Mouse (Mus musculus) neural tube, embryonic 10.5 days (tissue): ENCODE measurements at regions not wholly inside any gene's neighbourhood (a gene's known extent, or its start where the extent isn't known, plus 50 kb on each side); places are given as distances from the start of the nearest gene placed in this dataset.
A peak's percentile ranks its signal among the peaks of the same experiment; 100 is the strongest.

Experiments used
- DNase-seq: peaks from one replicate; pipeline ENCODE4 v3.0.0-alpha.2; 2017; ENCODE audit warnings: low spot score; ENCODE audit errors: extremely low spot score

DNA sequence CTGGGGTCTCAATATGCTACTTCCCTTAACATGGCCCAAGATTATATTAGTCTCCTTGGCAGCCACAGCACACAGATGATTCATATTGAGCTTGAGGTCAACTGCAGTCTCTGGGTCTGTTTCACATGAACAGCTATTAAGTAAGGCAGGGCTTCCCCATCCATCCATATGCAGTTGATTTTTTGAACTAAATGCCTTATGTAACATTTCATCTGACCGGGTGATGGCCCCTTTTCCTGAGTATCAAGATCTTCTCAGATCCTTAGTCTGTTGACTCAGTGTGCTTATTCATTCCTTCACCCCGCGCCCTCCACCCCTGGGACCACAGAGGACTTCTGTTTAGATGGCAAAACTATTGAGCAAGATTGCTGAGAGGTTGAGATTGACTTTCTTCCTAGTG lies 202.7 kb downstream of the Cyp26b1 start:
- no peak for DNase-seq

DNA sequence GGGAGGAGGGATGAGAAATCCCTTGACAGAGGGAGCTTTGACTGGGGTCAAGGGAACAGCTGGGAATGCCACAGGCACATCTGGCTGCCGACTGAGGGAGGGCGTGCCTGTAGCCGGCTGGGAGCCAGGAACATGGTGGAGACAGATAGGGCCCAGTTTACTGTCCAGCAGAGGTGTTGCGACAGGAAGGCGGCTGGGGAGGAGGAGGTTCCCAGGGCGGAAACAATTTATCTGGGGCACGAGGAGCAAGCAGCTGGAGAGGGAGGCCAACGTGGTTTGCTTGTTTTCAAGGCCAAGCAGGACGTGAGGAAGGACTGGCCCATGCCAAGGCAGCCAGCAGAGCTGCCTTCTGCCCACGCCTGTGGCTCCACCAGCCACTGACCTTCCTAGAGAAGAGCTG lies 208.0 kb downstream of the Cyp26b1 start:
- DNase-seq, result peak; percentile 24

DNA sequence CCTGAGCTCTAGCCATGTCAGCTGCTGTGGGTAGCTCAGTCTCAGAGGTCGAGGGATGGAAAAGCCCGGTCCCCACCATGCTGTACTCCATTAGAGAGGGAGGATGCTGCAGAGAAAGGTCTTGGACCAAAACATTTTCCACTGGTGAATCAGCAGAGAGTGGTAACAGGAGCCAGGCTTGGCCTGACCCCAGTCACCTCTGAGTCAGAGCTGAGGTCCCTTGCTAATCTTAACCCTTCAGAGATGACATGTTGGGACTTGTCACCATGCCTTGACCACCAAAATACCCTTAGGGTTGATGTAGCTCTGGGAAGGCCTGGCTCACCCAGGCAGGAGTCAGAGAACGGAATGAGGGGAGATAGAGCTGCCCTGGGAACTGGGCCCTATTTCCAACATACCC lies 210.0 kb downstream of the Cyp26b1 start:
- no peak for DNase-seq

DNA sequence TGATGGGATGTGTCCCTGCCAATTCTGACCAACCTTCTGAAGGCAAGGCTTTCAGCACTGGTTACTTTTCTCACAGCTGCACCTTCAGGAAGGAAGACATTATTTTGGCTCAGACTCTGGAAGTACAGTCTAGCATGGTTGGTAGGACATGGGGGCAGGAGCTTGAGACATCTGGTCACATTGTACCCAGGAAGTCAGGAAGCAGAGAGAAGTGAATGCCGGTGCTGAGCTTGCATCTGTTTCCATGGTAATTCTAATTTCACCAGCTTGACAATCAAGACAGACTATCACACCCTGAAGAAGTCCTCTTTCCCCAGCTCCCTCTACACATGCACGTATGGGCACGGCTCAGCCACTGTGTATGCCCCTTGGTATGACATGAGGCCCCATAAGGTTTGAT lies 210.6 kb downstream of the Cyp26b1 start:
- DNase-seq, result no peak

DNA sequence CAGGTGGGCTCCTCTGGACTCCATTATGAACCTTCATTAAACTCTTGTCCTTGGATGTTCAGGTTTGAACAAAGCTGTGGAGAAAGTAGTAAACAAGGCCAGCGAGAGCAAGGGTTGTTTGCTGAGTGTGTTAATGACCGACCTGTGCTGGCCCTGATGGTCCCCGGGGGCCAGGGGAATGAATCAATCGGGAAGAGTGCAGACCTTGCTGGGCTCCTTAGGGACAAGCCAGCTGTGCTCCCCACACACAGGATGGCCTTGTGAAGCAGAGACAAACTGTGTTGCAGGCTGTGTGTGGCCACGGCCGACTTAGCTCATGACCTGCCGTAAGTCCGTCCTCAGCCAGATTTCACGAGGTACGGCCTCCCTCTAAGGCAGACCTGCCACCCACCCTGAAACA lies 212.1 kb downstream of the Cyp26b1 start:
- DNase-seq, result no peak

DNA sequence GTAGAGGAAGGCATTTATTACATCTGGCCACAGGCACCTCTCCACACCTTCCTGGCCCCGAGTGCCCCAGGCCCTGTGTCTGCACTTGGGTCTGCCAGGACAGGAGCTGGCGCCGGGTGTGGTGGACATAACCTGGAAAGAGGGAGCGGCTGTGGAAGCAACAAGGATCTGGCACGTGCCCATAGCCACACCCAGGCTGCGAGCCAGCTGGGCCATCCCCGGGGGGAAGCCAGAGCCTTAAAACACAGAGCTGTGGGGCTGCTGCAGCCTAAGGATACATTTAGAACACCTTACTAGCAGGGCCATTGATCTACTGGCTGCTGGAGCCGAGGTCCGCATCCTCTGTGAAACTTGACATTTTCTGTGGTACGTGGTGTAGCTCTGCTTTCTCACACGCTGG lies 217.0 kb downstream of the Cyp26b1 start:
- no peak for DNase-seq

DNA sequence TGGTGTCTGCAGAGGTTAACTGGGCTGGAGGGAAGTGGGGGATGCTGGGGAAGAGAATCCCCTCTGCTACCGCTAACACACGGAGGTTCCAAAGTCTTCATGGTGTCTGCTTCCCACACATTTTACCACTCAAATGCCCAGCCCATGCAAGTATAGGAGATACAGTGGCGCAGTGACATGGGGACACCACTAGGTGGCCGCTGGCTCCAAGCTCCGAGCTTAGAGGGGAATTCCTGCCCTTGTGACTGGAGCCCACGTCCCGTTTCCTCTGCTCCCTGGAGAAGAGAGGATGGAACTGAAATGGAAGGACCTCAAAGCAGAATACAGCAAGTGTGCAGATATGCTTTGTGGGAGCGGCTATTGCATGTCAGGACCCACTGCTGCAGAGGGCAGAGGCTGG lies 218.2 kb downstream of the Cyp26b1 start:
- peak; percentile 54 for DNase-seq

DNA sequence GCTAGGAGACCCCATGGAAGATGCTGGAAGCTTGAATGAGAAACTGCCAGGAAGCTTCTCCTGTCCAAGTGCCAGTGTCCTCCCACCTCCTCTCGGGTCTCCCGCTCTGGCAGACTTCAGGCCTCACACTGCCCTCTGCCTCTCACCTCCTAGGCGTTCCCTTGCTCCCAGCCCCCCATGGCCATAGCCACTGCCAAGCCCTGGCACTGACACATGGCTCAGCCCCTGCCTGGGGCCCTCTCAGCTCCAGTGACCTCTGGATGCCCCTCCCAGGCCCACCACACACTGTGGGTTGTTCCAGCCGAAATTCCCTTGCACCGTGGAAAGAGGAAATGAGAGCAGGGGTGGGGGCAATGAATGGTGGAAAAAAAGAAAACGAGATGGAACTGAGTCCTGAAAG lies 227.3 kb downstream of the Cyp26b1 start:
- no peak for DNase-seq

DNA sequence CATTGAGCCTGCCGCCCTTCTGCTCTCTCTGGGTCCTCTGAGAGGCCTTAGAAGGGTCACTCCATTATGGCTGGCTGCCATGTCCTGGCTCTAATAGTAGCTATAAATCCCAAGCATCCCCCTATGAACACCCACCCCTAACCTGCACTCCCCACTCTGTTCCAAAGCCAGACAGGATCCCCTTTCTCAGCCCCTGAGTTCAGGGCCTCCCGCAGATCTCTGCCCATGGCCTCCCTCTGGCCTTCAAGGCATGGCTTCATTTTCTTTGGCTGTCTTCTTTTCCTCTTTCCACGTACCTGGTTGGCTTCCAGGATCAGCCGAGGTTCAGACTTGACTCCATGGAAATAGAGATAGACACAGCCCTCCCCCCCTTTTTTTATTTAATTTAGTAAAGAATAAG lies 227.8 kb downstream of the Cyp26b1 start:
- DNase-seq, result no peak

DNA sequence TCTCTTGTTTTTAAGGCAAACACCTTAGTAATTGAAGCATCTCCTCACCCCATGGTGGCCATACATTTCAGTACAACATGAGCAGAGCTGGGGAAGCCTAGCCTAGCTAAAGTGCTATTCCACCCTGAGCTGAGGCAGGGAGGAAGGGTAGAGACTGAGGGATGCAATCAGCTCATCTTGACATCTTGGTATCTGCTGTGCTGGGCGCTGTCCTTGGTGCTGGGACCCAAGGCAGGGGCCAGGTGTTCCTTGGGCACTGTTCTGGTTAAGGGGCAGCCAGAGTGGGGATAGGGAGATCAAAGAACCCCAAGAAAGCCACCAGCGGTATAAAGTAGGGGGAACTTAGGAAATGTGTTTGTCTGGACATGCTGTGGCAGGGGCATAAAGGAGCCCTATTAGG lies 228.7 kb downstream of the Cyp26b1 start:
- DNase-seq, result peak; percentile 28

DNA sequence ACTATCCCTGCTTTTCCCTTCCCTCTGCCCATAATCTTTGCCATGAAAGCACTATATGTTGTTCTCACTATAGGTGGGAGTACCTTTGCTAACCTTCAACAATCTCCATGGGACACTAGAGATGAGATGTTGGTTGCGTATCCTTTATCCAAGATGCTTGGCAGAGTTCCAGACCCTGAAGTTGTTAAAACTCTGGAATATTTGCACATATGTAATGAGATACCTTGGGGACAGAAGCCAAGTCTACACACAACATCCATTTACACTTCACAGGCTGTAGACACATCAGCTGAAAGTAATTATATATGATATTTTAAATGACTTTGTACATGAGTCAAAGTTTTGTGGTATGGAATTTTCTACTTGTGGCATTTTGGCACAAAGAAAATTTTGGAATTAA lies 231.4 kb downstream of the Cyp26b1 start:
- no peak for DNase-seq

DNA sequence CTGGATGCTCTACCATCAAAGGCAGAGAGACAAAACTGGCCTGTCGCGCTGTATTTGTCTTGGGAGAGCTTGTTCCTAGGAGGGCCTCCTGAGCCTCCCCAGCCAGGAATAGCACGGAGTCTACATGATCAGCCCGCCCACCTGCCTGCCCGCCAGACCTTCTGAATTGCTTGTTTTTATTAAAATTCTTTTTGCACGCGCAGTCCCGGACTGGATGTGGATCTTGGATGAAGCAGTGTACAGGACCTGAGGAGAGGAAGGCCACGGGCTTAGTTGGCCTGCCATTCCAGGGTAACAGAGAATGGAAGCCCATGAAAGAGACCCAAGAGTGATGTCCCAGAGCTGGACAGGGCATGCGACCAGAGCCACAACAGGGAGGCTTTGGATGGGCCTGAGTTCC lies 235.8 kb downstream of the Cyp26b1 start:
- DNase-seq, result no peak

DNA sequence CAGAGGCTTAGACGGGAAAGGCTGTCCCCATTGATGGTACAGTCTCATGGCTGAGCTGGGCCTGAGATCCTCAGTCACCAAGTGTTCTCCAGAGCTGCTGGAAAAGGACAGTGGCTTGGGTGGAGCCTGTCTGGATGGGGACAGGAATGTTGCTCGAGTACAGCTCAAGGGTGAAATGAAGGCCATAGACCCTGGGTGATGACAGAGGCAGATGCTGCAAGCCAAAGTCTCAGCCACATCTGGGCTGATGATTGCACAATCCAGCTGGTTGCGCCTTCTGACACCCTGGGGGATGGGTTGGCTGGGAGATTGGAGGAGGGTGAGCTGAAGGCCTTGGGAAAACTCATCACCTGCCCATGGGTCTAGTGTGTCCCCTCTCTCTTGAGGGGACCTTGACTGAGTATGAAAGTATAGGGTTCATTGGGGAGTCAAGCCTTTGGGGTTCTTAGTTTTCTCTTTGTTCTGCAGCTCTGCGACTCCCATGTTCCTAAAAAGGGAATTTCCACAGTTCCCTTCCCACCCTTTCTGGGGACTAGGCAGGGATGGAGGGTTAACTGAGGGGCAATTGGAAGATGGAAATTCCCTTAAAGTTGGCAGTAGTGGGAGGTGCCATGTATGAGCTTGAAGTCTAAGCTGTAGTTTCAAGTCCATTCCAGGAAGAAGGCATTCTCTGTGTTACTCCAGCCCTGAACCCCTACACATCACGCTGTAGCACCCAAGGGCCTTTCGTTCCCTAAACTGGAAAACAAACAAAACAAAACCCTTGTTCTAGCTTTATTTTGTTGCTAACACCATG lies 240.1 kb downstream of the Cyp26b1 start:
- no peak for DNase-seq

DNA sequence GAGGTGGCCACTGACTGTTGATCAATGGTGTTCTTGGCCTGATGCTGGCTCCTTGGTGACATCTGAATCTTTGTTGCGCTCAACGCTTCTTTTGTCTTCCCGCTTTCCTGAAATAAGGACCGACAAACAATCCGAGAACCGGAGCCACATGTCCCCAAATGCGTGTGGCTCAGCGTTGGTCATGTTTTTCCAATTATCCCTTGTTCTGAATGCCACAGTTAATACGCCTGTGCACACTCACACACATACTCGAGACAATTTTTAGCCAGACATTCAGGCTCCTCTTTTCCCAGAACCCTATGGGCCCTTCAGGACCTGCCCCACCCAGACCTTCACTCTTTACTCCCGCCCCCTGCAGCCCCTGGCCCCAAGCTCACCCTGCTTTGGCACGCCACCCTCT lies 248.8 kb downstream of the Cyp26b1 start:
- no peak for DNase-seq

DNA sequence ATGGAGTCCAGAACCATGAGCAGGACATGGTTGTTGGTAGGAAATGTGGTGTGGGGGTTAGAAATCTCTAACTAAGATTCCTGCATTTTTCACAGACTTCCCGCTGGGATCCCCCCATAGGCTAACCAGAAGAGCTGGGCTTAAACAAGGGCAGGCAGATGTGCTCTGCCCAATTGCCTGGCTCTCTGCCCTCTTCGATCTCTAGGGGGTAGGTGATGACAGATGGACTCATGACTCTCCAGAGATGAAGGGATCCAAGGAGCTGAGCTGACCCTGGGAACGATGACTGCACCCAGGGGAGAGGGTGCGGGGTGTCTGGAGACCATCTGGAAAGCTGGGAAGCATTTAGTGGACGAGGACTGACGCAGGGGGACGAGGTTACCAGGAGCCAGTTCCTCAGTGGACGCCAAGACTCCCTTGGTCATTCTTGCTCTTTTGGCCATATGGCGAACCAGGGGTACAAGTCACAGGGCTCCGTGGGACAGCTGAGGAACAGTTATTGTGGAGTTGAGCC lies 260.0 kb downstream of the Cyp26b1 start:
- DNase-seq, result no peak

DNA sequence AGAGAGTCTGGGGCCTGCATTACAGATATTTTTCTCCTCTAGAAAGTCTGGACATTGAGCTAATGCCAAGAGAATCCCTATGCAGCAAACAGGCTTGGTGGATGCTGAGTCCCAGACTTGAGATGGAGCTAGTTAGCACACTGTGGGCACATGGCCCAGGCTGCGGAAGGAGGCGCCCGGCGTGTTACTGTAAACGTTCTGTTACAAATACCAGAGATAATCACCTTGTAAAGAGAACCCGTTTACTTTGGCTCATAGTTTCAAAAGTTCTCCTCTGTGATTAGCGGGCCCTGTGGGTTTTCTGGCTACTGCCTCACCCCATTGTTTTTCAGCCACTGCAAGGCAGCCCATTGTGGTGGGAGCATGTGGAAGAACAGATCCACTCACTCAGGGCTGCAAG lies 264.6 kb downstream of the Cyp26b1 start:
- DNase-seq, result no peak

DNA sequence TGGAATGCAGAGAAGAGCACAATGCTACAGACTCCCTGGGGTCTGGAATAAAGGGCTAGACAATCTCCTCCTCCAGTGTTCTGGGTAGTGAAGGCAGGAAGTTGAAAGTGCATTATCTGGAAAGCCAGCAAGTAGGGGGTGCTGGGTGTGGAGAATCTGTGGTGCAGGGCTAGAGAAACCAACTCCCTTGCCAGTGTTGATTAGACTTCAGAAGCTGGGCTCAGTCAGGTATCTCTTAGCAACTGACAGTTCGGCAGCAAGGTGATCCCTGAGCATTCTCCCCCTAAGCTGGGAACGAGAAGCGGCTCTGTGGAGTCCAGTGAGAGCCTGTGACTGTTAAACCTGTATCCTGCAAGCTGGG lies 265.7 kb downstream of the Cyp26b1 start:
- DNase-seq, result no peak

DNA sequence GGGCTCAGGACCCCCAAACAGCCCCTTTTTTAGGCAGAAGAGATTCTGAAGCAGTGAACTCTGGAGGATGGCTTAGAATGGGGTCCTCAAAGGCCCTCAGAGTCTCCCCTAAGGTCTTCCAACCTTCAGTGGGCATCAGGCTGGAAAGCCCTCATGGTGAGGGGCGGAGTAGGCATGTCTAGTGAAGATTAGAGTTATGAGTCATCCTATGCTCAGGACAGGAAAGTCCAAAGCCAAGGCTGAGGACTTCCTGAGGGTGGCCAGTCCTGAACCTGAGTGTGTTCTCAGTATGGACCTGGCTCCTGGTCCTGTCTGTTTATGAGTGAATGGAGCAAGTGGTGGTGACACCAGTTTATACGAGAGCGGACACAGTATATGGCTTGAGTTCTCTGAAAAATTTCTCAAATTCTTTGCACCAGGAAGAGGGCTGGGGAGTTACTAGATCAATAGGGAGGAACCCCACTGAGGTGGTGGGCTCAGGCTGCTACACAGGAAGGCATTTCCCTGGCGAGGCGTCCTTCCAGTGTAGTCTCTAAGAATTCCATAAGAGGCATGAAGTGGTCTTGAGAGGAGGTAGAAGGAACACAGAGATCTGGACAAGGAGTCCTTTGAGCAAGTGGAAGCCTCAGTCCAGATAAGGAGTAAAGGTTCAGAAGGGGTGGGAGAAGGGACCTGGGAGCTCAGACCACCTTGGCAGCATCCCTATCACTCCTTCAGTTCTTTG lies 266.2 kb downstream of the Cyp26b1 start:
- no peak for DNase-seq

DNA sequence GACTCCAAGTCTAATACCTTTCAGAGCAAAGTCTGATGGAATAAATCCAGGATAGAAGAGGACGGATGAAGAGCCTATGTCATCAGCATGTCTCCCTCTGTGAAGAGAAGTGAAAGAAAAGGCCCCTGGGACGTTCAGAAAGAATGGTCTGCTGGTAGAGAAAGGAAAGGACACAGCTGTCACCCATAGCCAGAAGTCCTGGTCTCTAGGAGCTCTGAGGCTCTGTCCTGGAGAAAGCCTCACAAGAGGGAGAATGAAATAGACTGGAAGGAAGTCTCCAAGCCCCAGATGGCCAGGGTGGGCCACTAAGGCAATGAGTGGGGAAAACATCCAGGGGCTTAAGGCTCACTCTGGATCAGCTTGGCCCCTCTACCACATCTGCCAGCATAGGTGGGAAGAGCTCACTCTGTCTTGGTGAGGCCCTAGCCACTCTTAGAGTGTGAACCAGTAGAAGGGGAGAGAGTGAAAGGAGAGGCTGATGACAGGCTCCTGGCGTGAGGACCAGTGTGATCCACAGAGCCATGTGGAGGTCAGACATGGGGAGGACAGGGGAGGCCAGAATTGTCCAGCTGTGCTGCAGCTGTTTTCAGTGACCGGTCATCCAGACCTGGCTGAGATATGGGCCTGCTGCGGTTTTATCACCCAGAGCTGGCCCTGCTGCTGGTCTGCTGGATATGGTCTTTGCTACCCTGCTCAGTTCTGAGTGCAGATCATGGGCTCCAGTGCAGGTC lies 268.2 kb downstream of the Cyp26b1 start:
- no peak for DNase-seq

DNA sequence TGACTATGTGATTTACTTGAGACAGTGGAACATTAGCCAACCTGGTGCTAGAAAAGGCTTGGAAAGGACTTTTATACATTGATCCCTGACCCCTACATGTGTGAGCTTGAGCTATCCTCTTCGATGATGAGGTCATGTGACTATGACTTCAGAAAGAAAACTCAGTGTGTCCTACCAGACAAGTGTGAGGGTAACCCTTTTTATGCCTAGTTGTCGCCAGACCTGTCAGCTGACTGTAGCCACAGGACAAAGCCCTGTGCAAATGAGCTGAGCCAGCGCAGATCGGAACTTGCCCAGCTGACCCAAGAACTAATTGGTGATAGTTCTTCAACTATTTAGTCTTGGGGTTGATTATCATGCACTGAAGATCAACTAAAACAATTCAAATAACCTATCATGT lies 269.5 kb downstream of the Cyp26b1 start:
- DNase-seq, result no peak

DNA sequence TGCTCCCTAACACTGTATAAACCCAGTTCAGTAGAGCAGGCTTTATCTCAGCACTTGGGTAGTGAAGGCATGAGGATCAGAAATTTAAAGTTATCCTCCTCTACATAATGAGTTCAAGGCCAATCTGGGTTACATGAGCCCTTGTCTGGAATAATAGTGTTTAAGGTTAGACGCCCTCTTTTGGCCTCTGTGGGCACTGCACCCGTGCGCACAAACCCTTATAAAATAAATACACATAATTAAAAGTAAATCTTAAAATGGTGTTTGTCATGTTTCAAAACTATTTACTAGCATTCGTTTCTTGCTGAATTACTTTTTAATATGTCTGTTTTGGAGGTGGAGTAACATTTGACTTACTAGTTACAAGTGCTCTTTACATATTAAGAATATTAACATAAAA lies 271.2 kb downstream of the Cyp26b1 start:
- DNase-seq, result no peak

DNA sequence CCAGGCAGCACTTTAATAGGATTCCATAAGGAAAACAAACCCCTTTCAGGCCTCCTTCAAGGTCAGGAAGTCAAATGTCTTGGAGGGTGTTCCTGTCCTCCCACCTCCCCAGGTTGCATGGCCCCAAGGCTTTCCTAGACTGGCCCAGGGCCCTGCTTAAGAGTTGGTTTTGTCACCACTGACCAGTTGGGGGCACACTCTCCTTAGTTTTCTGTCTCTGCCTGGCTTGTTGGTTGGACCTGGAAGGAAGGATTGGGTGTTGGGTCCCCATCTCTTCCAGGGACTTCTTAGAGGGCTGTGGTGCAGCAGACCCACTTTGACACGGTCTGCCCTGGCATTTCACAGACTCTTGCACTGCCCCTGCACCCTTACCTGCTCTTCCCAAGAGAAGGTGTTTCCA lies 273.1 kb downstream of the Cyp26b1 start:
- DNase-seq, result no peak
